Mouse (Mus musculus) MEL (cell line): ENCODE data around the gene C330021F23Rik.

Experiments used
- CHD2 ChIP-seq: IDR thresholded peaks from 2 replicates; pipeline ENCODE4 v1.6.1; 2011; ENCODE audit warnings: low read length, improper control_type of control experiment
- CTCF ChIP-seq, 3 experiments: IDR thresholded peaks in 2 of 3; conservative IDR thresholded peaks in 1 of 3; 2 replicates each; pipeline ENCODE4 v1.5.1; 2011 to 2012; ENCODE audit warnings: low read length in 3 of 3, low read depth in 2 of 3, mild to moderate bottlenecking in 2 of 3, improper control_type of control experiment in 1 of 3, inconsistent platforms in 1 of 3, mixed read lengths in 1 of 3, moderate library complexity in 1 of 3; ENCODE audit not compliant: control insufficient read depth in 1 of 3, insufficient read depth in 1 of 3, poor library complexity in 1 of 3, severe bottlenecking in 1 of 3
- EP300 ChIP-seq, 2 experiments: IDR thresholded peaks; 2 replicates each; pipeline ENCODE4 v1.6.1; 2011; ENCODE audit warnings: improper control_type of control experiment in 2 of 2, low read length in 2 of 2, low read depth in 1 of 2, mild to moderate bottlenecking in 1 of 2
- MAZ ChIP-seq: IDR thresholded peaks from 2 replicates; pipeline ENCODE4 v1.6.1; 2012; ENCODE audit warnings: low read depth, mild to moderate bottlenecking, inconsistent platforms, low read length, improper control_type of control experiment
- MYB ChIP-seq: IDR thresholded peaks from 2 replicates; pipeline ENCODE4 v1.6.1; 2011; ENCODE audit warnings: mild to moderate bottlenecking, low read depth, low read length, improper control_type of control experiment
- POLR2A ChIP-seq, 2 experiments: IDR thresholded peaks; 2 replicates each; pipeline ENCODE4 v1.6.1; 2011 to 2012; ENCODE audit warnings: low read length in 2 of 2, mild to moderate bottlenecking in 2 of 2, control low read depth in 1 of 2, improper control_type of control experiment in 1 of 2, low read depth in 1 of 2, moderate library complexity in 1 of 2; ENCODE audit not compliant: control insufficient read depth in 1 of 2, insufficient read depth in 1 of 2, poor library complexity in 1 of 2
- POLR2AphosphoS2 ChIP-seq: IDR thresholded peaks from 2 replicates; pipeline ENCODE4 v1.6.1; 2011; ENCODE audit warnings: low read length, improper control_type of control experiment
- TBP ChIP-seq: IDR thresholded peaks from 2 replicates; pipeline ENCODE4 v1.8.0; 2011; ENCODE audit warnings: low read depth, low read length, improper control_type of control experiment
- USF1 ChIP-seq: IDR thresholded peaks from 2 replicates; pipeline ENCODE4 v1.6.1; 2014; ENCODE audit warnings: low read depth, mild to moderate bottlenecking, inconsistent platforms, low read length, improper control_type of control experiment, moderate library complexity
- ZNF384 ChIP-seq: IDR thresholded peaks from 2 replicates; pipeline ENCODE4 v1.6.1; 2012; ENCODE audit warnings: low read depth, mild to moderate bottlenecking, inconsistent platforms, low read length, improper control_type of control experiment

DNA sequence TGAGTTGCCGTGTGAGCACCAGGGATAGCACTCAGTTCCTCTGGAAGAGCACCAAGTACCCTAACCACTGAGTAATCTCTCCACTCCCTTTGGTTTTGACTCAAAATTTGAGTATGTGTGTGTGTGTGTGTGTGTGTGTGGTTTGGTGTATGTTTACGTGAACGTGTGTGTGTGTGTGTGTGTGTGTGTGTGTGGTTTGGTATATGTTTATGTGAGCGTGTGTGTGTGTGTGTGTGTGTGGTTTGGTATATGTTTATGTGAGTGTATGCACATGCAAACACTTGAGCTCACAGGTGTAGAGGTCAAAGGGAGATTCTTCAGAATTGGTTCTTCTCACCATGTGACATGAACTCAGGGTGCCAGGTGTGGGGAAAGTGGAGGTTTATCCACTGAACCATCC, 11.7 kb upstream of the C330021F23Rik start:
- TF ChIP-seq MAZ, result no peak
- no peak for TF ChIP-seq CHD2
- TF ChIP-seq USF1, result no peak
- no peak for TF ChIP-seq CTCF (IDR thresholded peaks at IDR 0.05 in 2 of 3, conservative IDR thresholded peaks at IDR 0.05 in 1 of 3; ENCODE audit: control insufficient read depth in 1 of 3, insufficient read depth in 1 of 3, low read depth in 2 of 3, low read length in 3 of 3, poor library complexity in 1 of 3, severe bottlenecking in 1 of 3)
- no peak for TF ChIP-seq MYB
- TF ChIP-seq POLR2A (IDR thresholded peaks at IDR 0.05; ENCODE audit: control insufficient read depth in 1 of 2, insufficient read depth in 1 of 2, low read depth in 1 of 2, low read length in 2 of 2, poor library complexity in 1 of 2), result no peak
- TF ChIP-seq ZNF384, result no peak
- no peak for TF ChIP-seq POLR2AphosphoS2
- TF ChIP-seq TBP, result no peak
- TF ChIP-seq EP300 (IDR thresholded peaks at IDR 0.05; ENCODE audit: low read depth in 1 of 2, low read length in 2 of 2), result no peak
